ENCODE assay signal across 8 mouse cellular contexts in genomic region chr14:61571366-61571765, GRCm38 (mm10). TPM values are rescaled to one million over a fixed set of nuclear protein-coding genes. Genes with fewer than 3 reads are reported as not detected.
DNase-seq lines count a peak whose midpoint lies in the region; ATAC-seq lines count a peak whose summit lies in the region.

No protein-coding gene starts in this region.

- H3K9ac ChIP-seq in liver, embryonic 12.5 days, result no peak overlapping the region
- no peak overlapping the region for H3K9ac ChIP-seq in intestine, embryonic 16.5 days (ENCODE audit: low read depth, low read length)
- no peak overlapping the region for H3K9ac ChIP-seq in limb, embryonic 11.5 days (ENCODE audit: low read length)

- no peak for ATAC-seq in liver, embryonic 12.5 days
- 0 out of 2 replicates have a peak, but pooled peaks have one; percentile 39 for ATAC-seq in intestine, embryonic 16.5 days
- no peak for ATAC-seq in limb, embryonic 11.5 days (ENCODE audit: insufficient number of reproducible peaks, low FRiP score, low TSS enrichment, low read depth)
- peak; percentile 85 for ATAC-seq in neutrophil, adult 5-6 weeks (ENCODE audit: extremely low read depth, insufficient number of reproducible peaks, low FRiP score, poor library complexity, severe bottlenecking)

- H3K4me3 ChIP-seq in liver, embryonic 12.5 days, result no peak overlapping the region
- H3K4me3 ChIP-seq in intestine, embryonic 16.5 days (ENCODE audit: low read length), result no peak overlapping the region
- no peak overlapping the region for H3K4me3 ChIP-seq in limb, embryonic 11.5 days (ENCODE audit: low read depth, low read length)

- peak; percentile 87 for DNase-seq in liver
- DNase-seq in cerebellum, adult 18-20 months, result peak; percentile 81 to 90
- DNase-seq in gastrocnemius, adult 18-20 months (ENCODE audit: low spot score), result peak; percentile 85
- DNase-seq in limb, embryonic 11.5 days (ENCODE audit: low spot score), result peak; percentile 90
- DNase-seq in testis, postnatal 14 days (ENCODE audit: low spot score), result peak; percentile 67

- no peak overlapping the region for H3K27ac ChIP-seq in liver, embryonic 12.5 days
- no peak overlapping the region for H3K27ac ChIP-seq in intestine, embryonic 16.5 days (ENCODE audit: low read length)
- H3K27ac ChIP-seq in limb, embryonic 11.5 days (replicated peaks; ENCODE audit: low read depth, low read length), result no peak overlapping the region

- H3K4me2 ChIP-seq in liver, embryonic 12.5 days, result no peak overlapping the region; the same call in 1 of the 2 replicates
- no peak overlapping the region; the same call in 1 of the 2 replicates for H3K4me2 ChIP-seq in intestine, embryonic 16.5 days (ENCODE audit: low read depth, low read length)
- no peak overlapping the region for H3K4me2 ChIP-seq in limb, embryonic 11.5 days (ENCODE audit: low read depth, severe bottlenecking)

- H3K27me3 ChIP-seq in liver, embryonic 12.5 days (replicated peaks), result no peaks in the 10 kb centered on the region
- no peaks in the 10 kb centered on the region for H3K27me3 ChIP-seq in intestine, embryonic 16.5 days (replicated peaks; ENCODE audit: control insufficient read depth, insufficient read depth, low read length)
- no peaks in the 10 kb centered on the region for H3K27me3 ChIP-seq in limb, embryonic 11.5 days (ENCODE audit: control insufficient read depth, insufficient read depth, low read length)

- no peaks in the 10 kb centered on the region for H3K4me1 ChIP-seq in liver, embryonic 12.5 days
- no peaks in the 10 kb centered on the region for H3K4me1 ChIP-seq in intestine, embryonic 16.5 days (ENCODE audit: control insufficient read depth, insufficient read depth, low read length)
- H3K4me1 ChIP-seq in limb, embryonic 11.5 days (ENCODE audit: control insufficient read depth, insufficient read depth, low read length), result no peaks in the 10 kb centered on the region

- WGBS in liver, embryonic 12.5 days (ENCODE audit: insufficient replicate concordance), result 11% methylated on average over 4 of the region's 4 CpGs
- WGBS in intestine, embryonic 16.5 days, result 11% methylated on average over 4 of the region's 4 CpGs
- WGBS in limb, embryonic 11.5 days, result 15% methylated on average over 4 of the region's 4 CpGs

- H3K36me3 ChIP-seq in liver, embryonic 12.5 days, result no peaks in the 10 kb centered on the region
- H3K36me3 ChIP-seq in intestine, embryonic 16.5 days (ENCODE audit: control insufficient read depth, insufficient read depth, low read length), result no peaks in the 10 kb centered on the region
- no peaks in the 10 kb centered on the region for H3K36me3 ChIP-seq in limb, embryonic 11.5 days (ENCODE audit: control insufficient read depth, insufficient read depth, low read length)

- no peaks in the 10 kb centered on the region for H3K9me3 ChIP-seq in liver, embryonic 12.5 days (replicated peaks)
- no peaks in the 10 kb centered on the region for H3K9me3 ChIP-seq in intestine, embryonic 16.5 days (ENCODE audit: control insufficient read depth, low read length)
- H3K9me3 ChIP-seq in limb, embryonic 11.5 days (ENCODE audit: control insufficient read depth, low read length), result no peaks in the 10 kb centered on the region

RNA-seq across cellular contexts. Expression of gene Spryd7, which starts 14.7 kb away (rescaled TPM):
- polyA plus RNA-seq in liver, embryonic 12.5 days (2016; fragmentation: Nextera tagmentation; extraction: Ambion mirVana), result 15.2 and 15.3 TPM in 2 replicates
- 10 to 100 TPM; 48.6 TPM for total RNA-seq in gastrocnemius, adult 18-20 months (2021)
- 26.6 and 27.0 TPM in 2 replicates for polyA plus RNA-seq in intestine, embryonic 16.5 days (2015; fragmentation: Nextera tagmentation; extraction: Ambion mirVana)
- polyA plus RNA-seq in limb, embryonic 11.5 days (2014; fragmentation: Nextera tagmentation; extraction: Ambion mirVana), result 14.4 and 15.4 TPM in 2 replicates
- 4.7 and 4.9 TPM in 2 replicates for total RNA-seq in neutrophil, adult 5-6 weeks (2017)

RNA-seq across cellular contexts. Expression of gene Trim13, which starts 26.7 kb away (rescaled TPM):
- 6.9 and 7.7 TPM in 2 replicates for polyA plus RNA-seq in liver, embryonic 12.5 days (2016; fragmentation: Nextera tagmentation; extraction: Ambion mirVana)
- 1 to 10 TPM; 7.5 to 8.6 TPM for total RNA-seq in gastrocnemius, adult 18-20 months (2021)
- 8.6 and 10.1 TPM in 2 replicates for polyA plus RNA-seq in intestine, embryonic 16.5 days (2015; fragmentation: Nextera tagmentation; extraction: Ambion mirVana)
- polyA plus RNA-seq in limb, embryonic 11.5 days (2014; fragmentation: Nextera tagmentation; extraction: Ambion mirVana), result 16.8 and 19.2 TPM in 2 replicates
- total RNA-seq in neutrophil, adult 5-6 weeks (2017), result 2.2 and 2.6 TPM in 2 replicates

RNA-seq across cellular contexts. Expression of gene Kcnrg, which starts 35.9 kb away (rescaled TPM):
- polyA plus RNA-seq in liver, embryonic 12.5 days (2016; fragmentation: Nextera tagmentation; extraction: Ambion mirVana), result 0.41 and 0.42 TPM in 2 replicates
- total RNA-seq in gastrocnemius, adult 18-20 months (2021), result under 1 TPM in 1 of 2 experiments, not detected in 1; 0.11 TPM
- polyA plus RNA-seq in intestine, embryonic 16.5 days (2015; fragmentation: Nextera tagmentation; extraction: Ambion mirVana), result 0.44 and 0.45 TPM in 2 replicates
- polyA plus RNA-seq in limb, embryonic 11.5 days (2014; fragmentation: Nextera tagmentation; extraction: Ambion mirVana), result 0.79 TPM in 2 replicates
- 0.25 TPM in 1 of 2 replicates, not detected in the other for total RNA-seq in neutrophil, adult 5-6 weeks (2017)

Comparison
In these comparisons a context has a peak if more than half of its experiments do, and no peak if none do; other contexts are left out.
1. ATAC-seq: peak in intestine, embryonic 16.5 days (single experiment) and neutrophil, adult 5-6 weeks (single experiment); none in liver, embryonic 12.5 days (single experiment) and limb, embryonic 11.5 days (single experiment).
2. Peak in every context shown above with its lines, with median percentiles within 50 percentile points of each other: DNase-seq.